Mouse (Mus musculus): ENCODE results near the gene Tpst1.
A peak's percentile ranks its signal among the peaks of the same experiment; 100 is the strongest.

DNA sequence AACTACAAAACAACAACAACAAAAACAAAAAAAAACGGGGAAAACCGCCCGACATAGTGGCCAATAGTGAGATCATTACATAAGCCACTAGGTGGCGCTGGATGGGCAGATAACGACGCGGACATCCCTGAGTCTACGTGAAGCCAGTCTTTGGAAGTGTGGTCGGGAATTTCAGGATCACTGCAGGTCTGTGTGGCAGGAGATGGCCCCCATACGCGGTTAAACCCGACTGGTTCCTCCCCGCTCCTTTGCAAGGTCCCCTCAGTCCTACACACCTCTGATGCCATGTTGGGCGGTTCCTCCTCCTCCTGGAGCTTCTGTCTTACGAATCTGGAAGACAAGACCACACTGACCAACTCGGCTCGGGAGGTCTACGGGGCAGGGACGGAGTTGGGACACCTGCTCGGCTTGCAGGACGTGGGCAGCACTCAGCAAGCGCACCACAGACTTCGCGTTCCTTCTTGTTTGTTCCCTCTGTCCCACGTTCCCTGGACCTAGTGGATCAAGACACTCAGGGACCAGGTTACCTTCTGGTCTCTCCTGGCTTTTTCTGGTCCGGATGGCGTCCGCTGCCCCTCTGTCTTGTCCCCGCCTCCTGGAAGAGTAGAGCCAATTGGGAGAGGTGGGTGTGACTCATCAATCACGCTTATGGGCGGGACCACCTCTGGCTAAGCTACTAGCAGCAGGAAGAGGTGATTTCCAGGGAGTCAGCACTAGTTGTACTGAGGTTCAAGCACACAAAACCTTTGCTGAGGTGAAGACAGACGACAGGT is 49.2 kb upstream of the Tpst1 start:
- TF ChIP-seq GATA1 (IDR thresholded peaks at IDR 0.05; ENCODE audit: borderline replicate concordance, low read length): no peak
- peak; percentile 73 for TF ChIP-seq CTCF (IDR thresholded peaks at IDR 0.05; ENCODE audit: low read depth, low read length)
- no peak for TF ChIP-seq POLR2AphosphoS5 (IDR thresholded peaks at IDR 0.05; ENCODE audit: insufficient replicate concordance, low read depth, low read length)
- TF ChIP-seq GATA2 (IDR thresholded peaks at IDR 0.05; ENCODE audit: borderline replicate concordance, low read depth, low read length): no peak

All from G1E (cell line).